Mouse (Mus musculus) heart, embryonic 16.5 days (tissue): ENCODE data around the gene Pglyrp2. TPM values are rescaled to one million over a fixed set of nuclear protein-coding genes. Genes with fewer than 3 reads are reported as not detected.

Experiments
- ATAC-seq: fragments of 200-750 bp; cut with Nextera tagmentation; replicated peaks from 2 replicates; pipeline ENCODE4 v1.8.0; 2017; ENCODE audit warnings: moderate number of reproducible peaks; ENCODE audit not compliant: insufficient read depth, low FRiP score; ENCODE audit errors: extremely low read depth
- H3K27ac ChIP-seq: fragments of 300-500 bp; sonication (generic); 2 replicates; pipeline ENCODE4 v1.5.1; 2014; ENCODE audit warnings: mild to moderate bottlenecking, low read length, control low read depth, moderate library complexity
- H3K27me3 ChIP-seq: fragments of 300-500 bp; sonication (generic); 2 replicates; pipeline ENCODE4 v1.6.1; 2014; ENCODE audit warnings: low read length, mixed read lengths; ENCODE audit not compliant: control insufficient read depth, insufficient read depth
- H3K36me3 ChIP-seq: fragments of 300-500 bp; sonication (generic); 2 replicates; pipeline ENCODE4 v1.6.1; 2014; ENCODE audit not compliant: control insufficient read depth, insufficient read depth
- H3K4me1 ChIP-seq: fragments of 300-500 bp; sonication (generic); 2 replicates; pipeline ENCODE4 v1.6.1; 2014; ENCODE audit warnings: low read length, mixed read lengths; ENCODE audit not compliant: control insufficient read depth, insufficient read depth
- H3K4me2 ChIP-seq: fragments of 300-500 bp; sonication (generic); 2 replicates; pipeline ENCODE4 v1.6.1; 2014; ENCODE audit warnings: low read depth, mild to moderate bottlenecking, control low read depth, low read length
- H3K4me3 ChIP-seq: fragments of 300-500 bp; sonication (generic); 2 replicates; pipeline ENCODE4 v1.5.1; 2014; ENCODE audit warnings: mild to moderate bottlenecking, control low read depth, low read length
- H3K9ac ChIP-seq: fragments of 300-500 bp; sonication (generic); 2 replicates; pipeline ENCODE4 v1.6.1; 2014; ENCODE audit warnings: low read length, control low read depth
- H3K9me3 ChIP-seq: fragments of 300-500 bp; sonication (generic); replicated peaks from 2 replicates; pipeline ENCODE4 v1.6.1; 2016; ENCODE audit warnings: low read length; ENCODE audit not compliant: control insufficient read depth
- WGBS: fragments of 180-500 bp; shearing (Covaris S2); extraction: QIAGEN DNeasy Blood & Tissue Kit; methylation state at CpG from one replicate; pipeline ENCODE4 v1.1.7; 2014; 5-methylcytosine and 5-hydroxymethylcytosine counted together
- polyA plus RNA-seq: library from polyadenylated mRNA; unstranded; fragments of >200 nt; fragmentation: Nextera tagmentation; extraction: Ambion mirVana; gene quantifications from 2 replicates; pipeline ENCODE4 v1.2.1, GENCODE M21; 2015

Pglyrp2 gene
- polyA plus RNA-seq, 1 experiment from 2014 or later: 3.0 TPM

- H3K27me3 ChIP-seq: peaks cover 16% of the 10 kb centered on the region
- 41% methylated on average over 2 of the region's 2 CpGs for WGBS
These were observed 4.0 kb downstream of the Pglyrp2 start for GRCm38 (mm10) chr17:32419989-32420388.

DNA sequence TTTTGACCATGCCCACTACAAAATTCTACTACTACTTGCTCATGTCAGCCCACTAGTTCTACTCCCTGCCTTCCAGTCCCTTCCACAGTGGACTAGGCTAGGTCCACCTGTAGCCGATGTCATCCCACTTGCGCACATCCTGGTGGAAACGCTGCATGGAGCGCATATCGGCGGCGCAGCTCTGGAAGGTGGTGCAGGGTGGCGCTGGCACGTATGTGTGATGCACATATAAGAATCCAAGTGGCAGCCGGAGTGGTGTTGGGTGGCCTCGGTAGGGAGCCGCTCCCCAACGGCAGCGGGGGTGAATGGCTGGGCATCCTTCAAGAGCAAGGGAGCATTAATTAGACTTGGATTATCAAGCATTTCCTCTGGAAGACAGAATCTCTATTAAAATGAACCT lies 7.2 kb downstream of the Pglyrp2 start:
- H3K9ac ChIP-seq: no peak overlapping the region
- 91% methylated on average over 14 of the region's 14 CpGs for WGBS
- H3K27ac ChIP-seq: no peak overlapping the region
- no peaks in the 10 kb centered on the region for H3K4me1 ChIP-seq
- H3K27me3 ChIP-seq: peaks cover 20% of the 10 kb centered on the region
- H3K4me2 ChIP-seq: no peak overlapping the region
- ATAC-seq: no peak
- no peaks in the 10 kb centered on the region for H3K36me3 ChIP-seq
- no peak overlapping the region for H3K4me3 ChIP-seq
- H3K9me3 ChIP-seq: no peaks in the 10 kb centered on the region

More at GRCm38 (mm10) chr17:32419989-32420388, 4.0 kb downstream of the Pglyrp2 start:
- ATAC-seq: no peak
- H3K9ac ChIP-seq: no peak overlapping the region
- H3K9me3 ChIP-seq: no peaks in the 10 kb centered on the region
- H3K4me3 ChIP-seq: no peak overlapping the region
- no peak overlapping the region for H3K27ac ChIP-seq
- no peak overlapping the region for H3K4me2 ChIP-seq
- H3K36me3 ChIP-seq: no peaks in the 10 kb centered on the region
- no peaks in the 10 kb centered on the region for H3K4me1 ChIP-seq

DNA sequence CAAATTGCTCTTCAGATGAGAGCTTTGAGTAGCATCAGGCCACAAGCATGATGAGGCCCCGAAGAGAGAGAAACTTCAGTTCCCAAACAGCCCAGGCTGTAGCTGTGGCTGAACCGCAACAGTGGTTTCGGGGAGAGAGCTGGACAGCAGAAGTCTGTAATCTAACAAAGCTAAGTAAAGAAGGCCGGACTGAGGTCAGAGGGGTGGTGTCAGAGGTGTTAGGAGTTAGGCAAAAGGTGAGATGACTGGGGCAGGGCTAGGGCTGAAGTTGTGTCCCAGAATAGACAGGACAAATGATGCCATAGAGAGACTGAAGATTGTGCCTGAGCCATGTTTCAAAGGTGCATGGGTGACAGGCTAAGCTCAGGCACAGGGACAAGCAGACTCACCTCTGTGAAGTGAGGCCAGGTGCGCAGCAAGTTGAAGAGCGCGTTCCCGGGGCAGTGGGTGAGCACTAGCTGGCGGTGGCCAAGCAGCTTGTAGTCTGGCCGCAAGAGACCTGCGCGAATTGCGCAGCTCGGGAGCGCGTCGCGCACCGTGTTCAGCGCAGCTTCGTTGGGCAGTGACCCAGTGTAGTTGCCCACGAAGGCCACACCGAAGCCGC lies 8.4 kb downstream of the Pglyrp2 start:
- Histone ChIP-seq H3K9me3 (no peaks in the 10 kb centered on the region), H3K36me3 (no peaks in the 10 kb centered on the region), H3K27me3 (peaks cover 20% of the 10 kb centered on the region), H3K4me2 (peak overlapping the region; percentile 37; the same call in 1 of the 2 replicates), H3K4me1 (no peaks in the 10 kb centered on the region), H3K27ac (no peak overlapping the region), H3K4me3 (0 out of 2 replicates have a peak overlapping the region, but pooled peaks have one; percentile 10), H3K9ac (no peak overlapping the region)
- ATAC-seq: no peak
- WGBS: 32% methylated on average over 24 of the region's 24 CpGs

DNA sequence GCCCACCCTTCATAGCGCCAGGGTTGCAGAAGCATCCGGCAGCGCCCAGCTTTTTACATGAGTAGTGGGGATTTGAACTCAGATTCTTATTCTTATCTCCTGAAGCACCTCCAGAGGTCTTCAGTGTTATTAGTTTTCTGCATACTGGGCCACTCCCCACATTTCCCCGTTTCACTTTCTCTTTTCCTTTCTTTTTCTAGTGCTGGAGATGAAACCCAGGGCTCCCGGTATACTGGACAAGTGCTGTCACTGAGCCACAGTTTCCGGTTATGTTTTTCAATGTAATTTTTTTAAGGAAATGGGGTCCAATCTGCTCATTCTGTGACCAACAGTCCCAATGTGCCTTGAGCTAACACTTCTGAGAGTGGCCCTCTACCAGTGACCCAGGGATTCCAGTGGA lies 12.1 kb downstream of the Pglyrp2 start:
- H3K4me3 ChIP-seq: no peak overlapping the region
- no peaks in the 10 kb centered on the region for H3K9me3 ChIP-seq
- H3K4me2 ChIP-seq: no peak overlapping the region
- no peak for ATAC-seq
- WGBS: 80% methylated on average over 6 of the region's 6 CpGs
- no peaks in the 10 kb centered on the region for H3K36me3 ChIP-seq
- no peak overlapping the region for H3K9ac ChIP-seq
- no peaks in the 10 kb centered on the region for H3K4me1 ChIP-seq
- H3K27me3 ChIP-seq: peaks cover 20% of the 10 kb centered on the region
- no peak overlapping the region for H3K27ac ChIP-seq

GRCm38 (mm10) chr17:32403417-32403816 lies 20.6 kb downstream of the Pglyrp2 start, which contains the start of gene Rasal3:
TSS of gene Rasal3 (minus strand) at chr17:32403583.
- peak within 1 kb of the TSS; percentile 43 for H3K4me3 ChIP-seq
- peak; percentile 79 for ATAC-seq
- peaks cover 4% of the 10 kb centered on the region for H3K27me3 ChIP-seq
- peak within 1 kb of the TSS; percentile 30; the same call in 1 of the 2 replicates for H3K9ac ChIP-seq
- H3K36me3 ChIP-seq: no peaks in the 10 kb centered on the region
- H3K27ac ChIP-seq: 0 out of 2 replicates have a peak within 1 kb of the TSS, but pooled peaks have one; percentile 20
- no peaks in the 10 kb centered on the region for H3K4me1 ChIP-seq
- no peaks in the 10 kb centered on the region for H3K9me3 ChIP-seq
- 62% methylated on average over 8 of the region's 8 CpGs for WGBS
- H3K4me2 ChIP-seq: peak within 1 kb of the TSS; percentile 19; the same call in 1 of the 2 replicates

GRCm38 (mm10) chr17:32402779-32403157 lies 21.2 kb downstream of the Pglyrp2 start:
- ATAC-seq: peak; percentile 73
- H3K9me3 ChIP-seq: no peaks in the 10 kb centered on the region
- 0 out of 2 replicates have a peak overlapping the region, but pooled peaks have one; percentile 20 for H3K27ac ChIP-seq
- no peaks in the 10 kb centered on the region for H3K4me1 ChIP-seq
- no peaks in the 10 kb centered on the region for H3K36me3 ChIP-seq
- 53% methylated on average over 11 of the region's 11 CpGs for WGBS
- peaks cover 9% of the 10 kb centered on the region for H3K27me3 ChIP-seq
- peak overlapping the region; percentile 43 for H3K4me3 ChIP-seq
- H3K4me2 ChIP-seq: peak overlapping the region; percentile 6; the same call in 1 of the 2 replicates
- H3K9ac ChIP-seq: peak overlapping the region; percentile 30; the same call in 1 of the 2 replicates

DNA sequence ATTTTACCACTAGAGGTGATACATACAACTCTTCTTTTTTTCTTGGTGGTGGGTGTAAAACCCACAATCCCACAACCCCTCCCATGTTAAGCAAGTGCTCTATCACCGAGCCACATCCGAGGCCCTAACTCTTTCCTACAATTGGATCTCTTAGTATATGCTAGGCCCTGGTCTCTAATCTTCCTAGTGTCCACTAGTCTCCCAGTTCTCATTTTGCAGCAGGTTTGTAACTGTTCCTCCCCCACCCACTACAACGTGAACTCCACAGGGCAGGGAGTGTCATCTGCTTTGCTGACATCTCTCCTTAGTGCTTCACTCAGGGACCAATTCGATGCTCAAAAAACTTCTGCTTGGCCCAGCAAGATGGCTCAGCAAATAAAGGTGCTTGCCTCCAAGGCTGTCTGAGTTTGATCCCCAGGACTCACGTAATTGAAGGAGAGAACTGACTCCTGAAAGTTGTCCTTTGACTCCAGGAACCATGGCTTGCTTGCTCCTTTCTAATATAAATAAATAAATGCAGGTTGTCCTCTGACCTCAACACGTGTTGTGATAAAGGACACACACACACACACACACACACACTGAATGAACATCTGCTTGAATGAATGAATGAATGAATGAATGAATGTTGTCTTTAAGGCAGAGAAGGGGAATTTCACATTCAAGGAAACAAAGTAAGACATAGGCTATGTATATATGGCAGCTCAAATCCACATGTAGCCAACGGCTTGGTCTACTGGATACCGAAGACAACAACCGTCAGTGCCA lies 21.8 kb downstream of the Pglyrp2 start:
- Histone ChIP-seq H3K4me2 (peak overlapping the region; percentile 6; the same call in 1 of the 2 replicates), H3K4me1 (no peaks in the 10 kb centered on the region), H3K4me3 (peak overlapping the region; percentile 43), H3K9ac (no peak overlapping the region), H3K27ac (no peak overlapping the region), H3K27me3 (peaks cover 11% of the 10 kb centered on the region), H3K36me3 (no peaks in the 10 kb centered on the region), H3K9me3 (no peaks in the 10 kb centered on the region)
- WGBS: 77% methylated on average over 9 of the region's 9 CpGs
- no peak for ATAC-seq

DNA sequence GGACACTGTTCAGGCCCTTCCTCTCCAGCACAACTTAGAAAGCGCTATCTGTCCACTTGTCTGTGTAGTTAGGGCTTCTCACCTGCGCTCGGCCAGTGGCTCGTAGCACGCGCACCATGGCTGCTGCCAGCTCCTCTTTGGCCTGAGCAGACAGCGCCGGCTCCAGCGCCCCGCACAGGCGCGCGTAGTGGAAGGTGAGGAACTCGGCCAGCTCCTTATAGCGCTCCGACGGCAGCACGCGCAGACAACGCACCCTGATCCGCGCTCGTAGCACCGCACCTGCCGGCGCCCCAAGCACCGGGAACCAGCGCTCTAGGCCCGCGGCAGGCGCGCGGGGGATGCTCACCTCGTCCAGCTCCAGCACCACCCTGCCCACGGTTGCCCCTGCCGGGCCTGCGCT lies 27.7 kb downstream of the Pglyrp2 start:
- no peak overlapping the region for H3K27ac ChIP-seq

GRCm38 (mm10) chr17:32393944-32394343 lies 30.0 kb downstream of the Pglyrp2 start:
- Histone ChIP-seq H3K4me2 (no peak overlapping the region), H3K9ac (no peak overlapping the region), H3K4me3 (no peak overlapping the region), H3K27me3 (peaks cover 61% of the 10 kb centered on the region), H3K27ac (no peak overlapping the region), H3K4me1 (peaks cover 6% of the 10 kb centered on the region; the same call in 1 of the 2 replicates), H3K9me3 (no peaks in the 10 kb centered on the region), H3K36me3 (no peaks in the 10 kb centered on the region)
- no peak for ATAC-seq
- WGBS: 83% methylated on average over 10 of the region's 10 CpGs

More for the DNA sequence above, 27.7 kb downstream of the Pglyrp2 start:
- 14% methylated on average over 37 of the region's 37 CpGs for WGBS
- Histone ChIP-seq H3K36me3 (no peaks in the 10 kb centered on the region), H3K9me3 (no peaks in the 10 kb centered on the region), H3K9ac (no peak overlapping the region), H3K27me3 (peaks cover 62% of the 10 kb centered on the region), H3K4me3 (peak overlapping the region; percentile 40), H3K4me2 (peak overlapping the region; percentile 63), H3K4me1 (peaks cover 6% of the 10 kb centered on the region; the same call in 1 of the 2 replicates)
- ATAC-seq: no peak
